Mouse (Mus musculus) testis, adult 2 months (tissue): ENCODE data around the gene Tceal8.

Source experiments
- CTCF ChIP-seq: fragments of 200-500 bp; IDR thresholded peaks from 2 replicates; pipeline ENCODE4 v1.5.1; 2012; ENCODE audit warnings: low read depth, mild to moderate bottlenecking, inconsistent platforms, low read length, moderate library complexity; ENCODE audit not compliant: control insufficient read depth, insufficient read depth, insufficient replicate concordance
- POLR2A ChIP-seq: fragments of 200-500 bp; IDR thresholded peaks from 2 replicates; pipeline ENCODE4 v1.6.1; 2012; ENCODE audit warnings: low read depth, mild to moderate bottlenecking, inconsistent platforms, low read length, moderate library complexity; ENCODE audit not compliant: control insufficient read depth

GRCm38 (mm10) chrX:136127038-136127743 lies 45.0 kb downstream of the Tceal8 start:
- TF ChIP-seq POLR2A (no peak), CTCF (no peak)
